ENCODE assay signal across 28 mouse cellular contexts in the genomic region with DNA sequence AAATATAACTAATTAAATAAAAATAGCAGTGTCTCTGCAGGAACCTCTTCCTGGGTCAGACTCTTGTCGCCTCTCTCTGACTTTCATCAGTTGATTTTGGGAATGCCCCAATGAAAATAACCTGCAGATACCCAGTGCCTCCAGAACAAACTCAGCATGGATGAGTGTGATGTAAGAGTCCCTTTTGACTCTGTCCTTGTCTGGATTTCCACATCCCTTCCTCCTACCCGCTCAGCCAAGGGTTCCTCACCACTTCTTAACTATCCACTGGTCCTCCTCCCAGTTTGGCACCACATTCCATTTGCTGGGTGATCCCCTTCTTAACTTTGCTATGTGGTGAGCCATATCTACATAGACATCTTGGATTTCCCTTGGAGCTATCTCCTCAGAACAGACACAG. TPM values are rescaled to one million over a fixed set of nuclear protein-coding genes. Genes with fewer than 3 reads are reported as not detected.
"Had no signal": no experiment of that assay in that cellular context is flagged by ENCODE, and none has a peak within 500 bp of the region (broad histone marks: within the 10 kb centered on the region; RNA-seq: fewer than 3 reads in every experiment).

No protein-coding gene starts in this region.

- H3K4me3 ChIP-seq: gastrocnemius, adult 2 months; heart, adult 2 months; heart, embryonic 13.5 days; heart, embryonic 15.5 days; hindbrain, embryonic 13.5 days; hindbrain, embryonic 15.5 days; kidney, embryonic 15.5 days; limb, embryonic 10.5 days; limb, embryonic 12.5 days; liver, embryonic 13.5 days had no signal

- H3K27me3 ChIP-seq: heart, embryonic 13.5 days; heart, embryonic 15.5 days; hindbrain, embryonic 13.5 days; hindbrain, embryonic 15.5 days; kidney, embryonic 15.5 days; limb, embryonic 12.5 days; liver, embryonic 13.5 days had no signal

- H3K36me3 ChIP-seq: heart, embryonic 13.5 days; heart, embryonic 15.5 days; kidney, embryonic 15.5 days; limb, embryonic 10.5 days; limb, embryonic 12.5 days; liver, embryonic 13.5 days had no signal

- H3K9ac ChIP-seq: heart, embryonic 13.5 days; heart, embryonic 15.5 days; hindbrain, embryonic 13.5 days; hindbrain, embryonic 15.5 days; kidney, embryonic 15.5 days; limb, embryonic 12.5 days; liver, embryonic 13.5 days had no signal

- H3K4me2 ChIP-seq: heart, embryonic 11.5 days; heart, embryonic 13.5 days; heart, embryonic 15.5 days; hindbrain, embryonic 13.5 days; hindbrain, embryonic 15.5 days; kidney, embryonic 15.5 days; limb, embryonic 12.5 days; liver, embryonic 11.5 days; liver, embryonic 13.5 days had no signal

- H3K4me1 ChIP-seq: kidney, embryonic 15.5 days; limb, embryonic 10.5 days had no signal

- ATAC-seq: hindbrain, postnatal 0 days; intestine, embryonic 16.5 days had no signal

- H3K27ac ChIP-seq: gastrocnemius, adult 2 months; heart, adult 2 months; heart, embryonic 13.5 days; heart, embryonic 15.5 days; hindbrain, embryonic 13.5 days; hindbrain, embryonic 15.5 days; hindbrain, postnatal 0 days; kidney, embryonic 15.5 days; kidney, postnatal 0 days; limb, embryonic 10.5 days; limb, embryonic 12.5 days; liver, embryonic 13.5 days had no signal

- H3K9me3 ChIP-seq: heart, embryonic 13.5 days; heart, embryonic 15.5 days; hindbrain, embryonic 13.5 days; hindbrain, embryonic 15.5 days; kidney, embryonic 15.5 days; limb, embryonic 10.5 days; limb, embryonic 12.5 days; liver, embryonic 13.5 days had no signal

- DNase-seq: gastrocnemius, adult 2 months; gastrocnemius, postnatal 10 days; gastrocnemius, postnatal 25 days; heart, adult 11 months; heart, adult 2 months; heart, postnatal 14 days; heart, postnatal 36 days; kidney, adult 11 months; kidney, adult 2 months; kidney, adult 9 months; kidney, postnatal 14 days; kidney, postnatal 36 days; layer of hippocampus, adult 9-11 months; layer of hippocampus, postnatal 36 days; liver, embryonic 13.5 days had no signal

RNA-seq across cellular contexts. Expression of gene 4931440F15Rik, which starts 34.7 kb away (rescaled TPM):
- total RNA-seq: hematopoietic stem cell, adult 5-6 weeks had no signal
